Mouse (Mus musculus): ENCODE data around the gene Mmp9. TPM values are rescaled to one million over a fixed set of nuclear protein-coding genes. Genes with fewer than 3 reads are reported as not detected.
A peak's percentile ranks its signal among the peaks of the same experiment; 100 is the strongest.

The Mmp9 gene
- polyA plus RNA-seq, 1 experiment: 2.4 TPM

GRCm38 (mm10) chr2:164961506-164962182 lies 21.1 kb downstream of the Mmp9 start:
- Histone ChIP-seq H3K27me3 (replicated peaks) (peaks cover 79% of the 10 kb centered on the region), H3K4me3 (replicated peaks) (peak overlapping the region; percentile 92), H3K9me3 (peaks cover 24% of the 10 kb centered on the region), H3K4me1 (peaks cover 19% of the 10 kb centered on the region), H3K36me3 (replicated peaks; ENCODE audit: low read length) (no peaks in the 10 kb centered on the region)
- TF ChIP-seq FLI1 (IDR thresholded peaks at IDR 0.05; ENCODE audit: low read length) (no peak), GATA1 (IDR thresholded peaks at IDR 0.05; ENCODE audit: borderline replicate concordance, low read length) (no peak)

GRCm38 (mm10) chr2:164962183-164962580 lies 21.6 kb downstream of the Mmp9 start:
- TF ChIP-seq FLI1 (IDR thresholded peaks at IDR 0.05; ENCODE audit: low read length): no peak
- Histone ChIP-seq H3K27me3 (replicated peaks) (peaks cover 79% of the 10 kb centered on the region), H3K4me1 (peaks cover 19% of the 10 kb centered on the region), H3K9me3 (peaks cover 18% of the 10 kb centered on the region), H3K36me3 (replicated peaks; ENCODE audit: low read length) (no peaks in the 10 kb centered on the region), H3K4me3 (replicated peaks) (no peak overlapping the region)

GRCm38 (mm10) chr2:164964242-164964894 lies 23.8 kb downstream of the Mmp9 start:
- no peaks in the 10 kb centered on the region for H3K36me3 ChIP-seq (replicated peaks; ENCODE audit: low read length)
- H3K4me1 ChIP-seq: peaks cover 34% of the 10 kb centered on the region
- TF ChIP-seq GATA1 (IDR thresholded peaks at IDR 0.05; ENCODE audit: borderline replicate concordance, low read length): no peak
- peaks cover 86% of the 10 kb centered on the region for H3K27me3 ChIP-seq (replicated peaks)
- H3K4me3 ChIP-seq (replicated peaks): no peak overlapping the region
- H3K9me3 ChIP-seq: peaks cover 4% of the 10 kb centered on the region

- no peaks in the 10 kb centered on the region for H3K36me3 ChIP-seq (replicated peaks; ENCODE audit: low read length)
- peaks cover 87% of the 10 kb centered on the region for H3K27me3 ChIP-seq (replicated peaks)
- H3K4me3 ChIP-seq (replicated peaks): no peak overlapping the region
- H3K9me3 ChIP-seq: no peaks in the 10 kb centered on the region
- TF ChIP-seq GATA1 (IDR thresholded peaks at IDR 0.05; ENCODE audit: borderline replicate concordance, low read length) (no peak), FLI1 (IDR thresholded peaks at IDR 0.05; ENCODE audit: low read length) (no peak)
- peaks cover 33% of the 10 kb centered on the region for H3K4me1 ChIP-seq
These were observed 24.4 kb downstream of the Mmp9 start for GRCm38 (mm10) chr2:164964981-164965380.

GRCm38 (mm10) chr2:164966381-164966780 lies 25.8 kb downstream of the Mmp9 start:
- Histone ChIP-seq H3K9me3 (no peaks in the 10 kb centered on the region), H3K36me3 (replicated peaks; ENCODE audit: low read length) (no peaks in the 10 kb centered on the region), H3K4me1 (peaks cover 19% of the 10 kb centered on the region), H3K4me3 (replicated peaks) (no peak overlapping the region), H3K27me3 (replicated peaks) (peaks cover 90% of the 10 kb centered on the region)
- TF ChIP-seq GATA1 (IDR thresholded peaks at IDR 0.05; ENCODE audit: borderline replicate concordance, low read length): no peak
- no peak for TF ChIP-seq FLI1 (IDR thresholded peaks at IDR 0.05; ENCODE audit: low read length)

- Histone ChIP-seq H3K27me3 (replicated peaks) (peaks cover 95% of the 10 kb centered on the region), H3K4me1 (peaks cover 15% of the 10 kb centered on the region), H3K36me3 (replicated peaks; ENCODE audit: low read length) (no peaks in the 10 kb centered on the region), H3K4me3 (replicated peaks) (no peak overlapping the region), H3K9me3 (no peaks in the 10 kb centered on the region)
- TF ChIP-seq FLI1 (IDR thresholded peaks at IDR 0.05; ENCODE audit: low read length) (no peak), GATA1 (IDR thresholded peaks at IDR 0.05; ENCODE audit: borderline replicate concordance, low read length) (no peak)
These were observed 26.6 kb downstream of the Mmp9 start for GRCm38 (mm10) chr2:164967193-164967592.

- no peak overlapping the region for H3K4me3 ChIP-seq (replicated peaks)
- peaks cover 18% of the 10 kb centered on the region for H3K4me1 ChIP-seq
- TF ChIP-seq GATA1 (IDR thresholded peaks at IDR 0.05; ENCODE audit: borderline replicate concordance, low read length): no peak
- no peak for TF ChIP-seq FLI1 (IDR thresholded peaks at IDR 0.05; ENCODE audit: low read length)
- H3K36me3 ChIP-seq (replicated peaks; ENCODE audit: low read length): no peaks in the 10 kb centered on the region
- H3K27me3 ChIP-seq (replicated peaks): peaks cover 95% of the 10 kb centered on the region
- no peaks in the 10 kb centered on the region for H3K9me3 ChIP-seq
These were observed 27.3 kb downstream of the Mmp9 start for GRCm38 (mm10) chr2:164967761-164968440.

- Histone ChIP-seq H3K27me3 (replicated peaks) (peaks cover 95% of the 10 kb centered on the region), H3K9me3 (no peaks in the 10 kb centered on the region), H3K4me1 (peaks cover 19% of the 10 kb centered on the region), H3K4me3 (replicated peaks) (peak overlapping the region; percentile 46), H3K36me3 (replicated peaks; ENCODE audit: low read length) (no peaks in the 10 kb centered on the region)
- TF ChIP-seq FLI1 (IDR thresholded peaks at IDR 0.05; ENCODE audit: low read length) (no peak), GATA1 (IDR thresholded peaks at IDR 0.05; ENCODE audit: borderline replicate concordance, low read length) (no peak)
These were observed 27.9 kb downstream of the Mmp9 start for GRCm38 (mm10) chr2:164968451-164968851.

- H3K27me3 ChIP-seq (replicated peaks): peaks cover 96% of the 10 kb centered on the region
- H3K4me1 ChIP-seq: peaks cover 19% of the 10 kb centered on the region
- no peak overlapping the region for H3K4me3 ChIP-seq (replicated peaks)
- TF ChIP-seq FLI1 (IDR thresholded peaks at IDR 0.05; ENCODE audit: low read length) (no peak), GATA1 (IDR thresholded peaks at IDR 0.05; ENCODE audit: borderline replicate concordance, low read length) (no peak)
- H3K36me3 ChIP-seq (replicated peaks; ENCODE audit: low read length): no peaks in the 10 kb centered on the region
- H3K9me3 ChIP-seq: no peaks in the 10 kb centered on the region
These were observed 28.8 kb downstream of the Mmp9 start for GRCm38 (mm10) chr2:164969348-164969781.

- Histone ChIP-seq H3K27me3 (replicated peaks) (peaks cover 88% of the 10 kb centered on the region), H3K4me1 (peaks cover 19% of the 10 kb centered on the region), H3K9me3 (no peaks in the 10 kb centered on the region), H3K36me3 (replicated peaks; ENCODE audit: low read length) (no peaks in the 10 kb centered on the region), H3K4me3 (replicated peaks) (no peak overlapping the region)
- no peak for TF ChIP-seq GATA1 (IDR thresholded peaks at IDR 0.05; ENCODE audit: borderline replicate concordance, low read length)
- TF ChIP-seq FLI1 (IDR thresholded peaks at IDR 0.05; ENCODE audit: low read length): no peak
These were observed 30.1 kb downstream of the Mmp9 start for GRCm38 (mm10) chr2:164970631-164971196.
